Mouse (Mus musculus): ENCODE results near the gene Las1l. TPM values are rescaled to one million over a fixed set of nuclear protein-coding genes. Genes with fewer than 3 reads are reported as not detected.
"Not testable (repeated sequence)": the region's sequence is repeated elsewhere in the genome, so short reads cannot be mapped to it uniquely, and the experiment has no call there.

Gene Las1l
- 97.7 and 105 TPM in 2 replicates for polyA plus RNA-seq (2015; fragmentation: Nextera tagmentation; extraction: Ambion mirVana)

DNA sequence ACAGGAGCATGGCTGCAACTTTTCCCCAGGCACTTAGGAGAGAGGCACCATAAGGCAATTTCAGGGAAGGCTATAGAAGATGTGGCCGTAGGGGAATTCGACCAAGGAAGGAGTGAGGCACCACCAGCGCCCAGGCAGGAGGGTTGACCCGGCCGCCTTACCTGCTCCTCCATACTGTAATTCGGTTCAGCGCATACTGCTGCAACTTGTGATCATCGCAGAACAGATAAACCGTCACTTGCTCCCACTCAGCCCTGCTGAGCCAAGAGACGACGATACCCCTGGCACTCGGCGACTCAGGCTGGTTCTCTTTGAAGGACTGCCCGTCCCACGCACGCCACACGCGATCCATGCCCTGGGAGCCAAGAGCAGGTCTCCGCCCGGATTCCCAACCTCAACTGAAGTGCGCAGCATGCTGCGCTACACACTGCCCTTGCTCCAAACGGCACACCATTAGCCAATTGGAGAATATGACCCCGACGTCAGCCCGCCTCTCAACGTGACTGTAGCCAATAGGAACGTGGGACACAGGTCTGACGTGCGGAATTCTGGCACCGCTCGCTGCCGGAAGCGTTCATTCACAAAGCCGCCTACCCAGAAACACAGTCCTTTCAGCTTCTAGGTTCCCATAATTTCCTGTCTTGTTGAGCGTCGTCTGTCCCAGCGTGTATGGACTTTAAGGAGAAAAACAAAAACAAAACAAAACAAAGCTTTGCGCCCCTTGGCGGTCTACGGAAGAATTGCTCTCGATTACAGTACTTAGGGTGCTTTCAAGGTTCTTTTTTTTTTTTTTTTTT, at the start of gene Las1l:
Gene Las1l (minus strand): TSS at position 466 of the 797 bp plus-strand sequence.
- Histone ChIP-seq H3K4me1 (replicated peaks) (peaks cover 6% of the 10 kb centered on the region), H3K27me3 (no peaks in the 10 kb centered on the region), H3K9ac (peak within 1 kb of the TSS; percentile 73), H3K36me3 (peaks cover 3% of the 10 kb centered on the region; the same call in 1 of the 2 replicates), H3K9me3 (no peaks in the 10 kb centered on the region), H3K4me3 (peak within 1 kb of the TSS; percentile 56), H3K4me2 (peak within 1 kb of the TSS; percentile 64), H3K27ac (peak within 1 kb of the TSS; percentile 30; the same call in 1 of the 2 replicates)
- 17% methylated on average over 42 of the region's 42 CpGs for WGBS
- ATAC-seq (ENCODE audit: low FRiP score) = peak; percentile 100

DNA sequence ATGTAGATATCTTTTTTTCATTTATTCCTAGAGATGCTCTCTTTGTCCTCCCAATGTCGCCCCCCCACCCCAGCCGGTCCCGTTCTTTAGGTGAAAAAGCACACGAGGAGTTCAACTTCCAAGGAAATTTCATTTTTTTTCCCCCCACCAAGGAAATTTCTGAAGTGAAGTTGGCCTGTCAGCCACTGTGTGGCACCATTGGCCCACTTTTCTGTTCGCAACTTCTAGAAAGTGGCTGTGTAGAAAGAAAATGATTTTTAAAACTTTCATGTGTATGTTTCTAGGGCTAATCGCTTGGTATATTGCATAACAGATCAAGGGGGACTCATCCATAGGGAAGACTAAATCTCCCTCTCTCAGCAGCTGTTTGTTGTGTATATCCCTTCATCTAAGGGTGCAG, 49.6 kb upstream of the Las1l start:
- no peak for ATAC-seq (ENCODE audit: low FRiP score)
- H3K4me1 ChIP-seq (replicated peaks) = no peaks in the 10 kb centered on the region
- 80% methylated on average over 6 of the region's 6 CpGs for WGBS
- H3K4me2 ChIP-seq = no peak overlapping the region
- H3K27ac ChIP-seq = no peak overlapping the region
- H3K36me3 ChIP-seq = no peaks in the 10 kb centered on the region
- no peaks in the 10 kb centered on the region for H3K9me3 ChIP-seq
- H3K27me3 ChIP-seq = no peaks in the 10 kb centered on the region
- H3K9ac ChIP-seq = no peak overlapping the region
- no peak overlapping the region for H3K4me3 ChIP-seq

- H3K27ac ChIP-seq = no peak overlapping the region
- H3K4me2 ChIP-seq = no peak overlapping the region
- no peaks in the 10 kb centered on the region for H3K9me3 ChIP-seq
- H3K4me1 ChIP-seq (replicated peaks) = no peaks in the 10 kb centered on the region
- no peak overlapping the region for H3K9ac ChIP-seq
- no peaks in the 10 kb centered on the region for H3K27me3 ChIP-seq
- ATAC-seq (ENCODE audit: low FRiP score) = no peak
- no peak overlapping the region for H3K4me3 ChIP-seq
- H3K36me3 ChIP-seq = no peaks in the 10 kb centered on the region
- 73% methylated on average over 6 of the region's 6 CpGs for WGBS
Observed at GRCm38 (mm10) chrX:95999601-96000000, 42.8 kb upstream of the Las1l start.

- H3K4me2 ChIP-seq = no peak overlapping the region
- ATAC-seq (ENCODE audit: low FRiP score) = no peak
- WGBS = 58% methylated on average over 3 of the region's 3 CpGs
Observed at GRCm38 (mm10) chrX:95993206-95993605, 36.4 kb upstream of the Las1l start.

GRCm38 (mm10) chrX:95969936-95970335, 13.2 kb upstream of the Las1l start:
- H3K27ac ChIP-seq = no peak overlapping the region
- H3K9me3 ChIP-seq = no peaks in the 10 kb centered on the region
- WGBS = 62% methylated on average over 9 of the region's 9 CpGs
- no peaks in the 10 kb centered on the region for H3K4me1 ChIP-seq (replicated peaks)
- H3K9ac ChIP-seq = no peak overlapping the region
- ATAC-seq (ENCODE audit: low FRiP score) = no peak
- no peak overlapping the region for H3K4me3 ChIP-seq
- no peaks in the 10 kb centered on the region for H3K36me3 ChIP-seq
- H3K27me3 ChIP-seq = no peaks in the 10 kb centered on the region
- H3K4me2 ChIP-seq = no peak overlapping the region

More at GRCm38 (mm10) chrX:95993206-95993605, 36.4 kb upstream of the Las1l start:
- H3K4me3 ChIP-seq = no peak overlapping the region
- H3K9ac ChIP-seq = no peak overlapping the region
- H3K4me1 ChIP-seq (replicated peaks) = no peaks in the 10 kb centered on the region
- no peaks in the 10 kb centered on the region for H3K9me3 ChIP-seq
- no peaks in the 10 kb centered on the region for H3K27me3 ChIP-seq
- H3K36me3 ChIP-seq = no peaks in the 10 kb centered on the region
- H3K27ac ChIP-seq = no peak overlapping the region

DNA sequence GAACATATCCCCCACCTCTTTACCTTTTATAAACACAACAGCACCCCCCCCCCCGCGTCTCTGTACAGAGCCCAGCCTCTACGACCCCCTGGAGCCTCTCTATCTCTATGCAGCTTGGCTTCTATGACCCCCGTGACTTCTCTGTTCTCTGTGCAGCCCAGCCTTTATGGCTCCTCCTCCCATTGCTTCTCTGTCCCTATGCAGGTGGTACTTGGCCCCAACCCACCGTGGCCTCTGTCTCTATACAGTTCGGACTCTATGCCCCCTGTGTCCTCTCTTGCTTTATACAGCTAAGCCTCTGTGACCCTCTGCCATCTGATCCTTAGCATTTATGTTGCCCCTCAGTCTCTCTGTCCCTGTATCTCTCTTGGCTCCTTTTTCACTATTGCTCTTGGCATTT, 12.4 kb upstream of the Las1l start:
- no peak overlapping the region for H3K9ac ChIP-seq
- no peak; the same call in 1 of the 2 replicates for ATAC-seq (ENCODE audit: low FRiP score)
- no peaks in the 10 kb centered on the region for H3K9me3 ChIP-seq
- H3K27me3 ChIP-seq = no peaks in the 10 kb centered on the region
- no peaks in the 10 kb centered on the region for H3K36me3 ChIP-seq
- 23% methylated on average over 6 of the region's 6 CpGs for WGBS
- H3K4me3 ChIP-seq = no peak overlapping the region
- no peaks in the 10 kb centered on the region for H3K4me1 ChIP-seq (replicated peaks)
- peak overlapping the region; percentile 23; the same call in 1 of the 2 replicates for H3K27ac ChIP-seq
- H3K4me2 ChIP-seq = no peak overlapping the region

- ATAC-seq (ENCODE audit: low FRiP score) = peak; percentile 93
- Histone ChIP-seq H3K36me3 (no peaks in the 10 kb centered on the region), H3K27me3 (no peaks in the 10 kb centered on the region), H3K9me3 (no peaks in the 10 kb centered on the region), H3K4me1 (replicated peaks) (no peaks in the 10 kb centered on the region), H3K27ac (peak overlapping the region; percentile 90), H3K4me2 (peak overlapping the region; percentile 54), H3K4me3 (peak overlapping the region; percentile 41), H3K9ac (peak overlapping the region; percentile 69)
- WGBS = 23% methylated on average over 6 of the region's 6 CpGs
Observed at GRCm38 (mm10) chrX:95968594-95968965, 11.8 kb upstream of the Las1l start.

DNA sequence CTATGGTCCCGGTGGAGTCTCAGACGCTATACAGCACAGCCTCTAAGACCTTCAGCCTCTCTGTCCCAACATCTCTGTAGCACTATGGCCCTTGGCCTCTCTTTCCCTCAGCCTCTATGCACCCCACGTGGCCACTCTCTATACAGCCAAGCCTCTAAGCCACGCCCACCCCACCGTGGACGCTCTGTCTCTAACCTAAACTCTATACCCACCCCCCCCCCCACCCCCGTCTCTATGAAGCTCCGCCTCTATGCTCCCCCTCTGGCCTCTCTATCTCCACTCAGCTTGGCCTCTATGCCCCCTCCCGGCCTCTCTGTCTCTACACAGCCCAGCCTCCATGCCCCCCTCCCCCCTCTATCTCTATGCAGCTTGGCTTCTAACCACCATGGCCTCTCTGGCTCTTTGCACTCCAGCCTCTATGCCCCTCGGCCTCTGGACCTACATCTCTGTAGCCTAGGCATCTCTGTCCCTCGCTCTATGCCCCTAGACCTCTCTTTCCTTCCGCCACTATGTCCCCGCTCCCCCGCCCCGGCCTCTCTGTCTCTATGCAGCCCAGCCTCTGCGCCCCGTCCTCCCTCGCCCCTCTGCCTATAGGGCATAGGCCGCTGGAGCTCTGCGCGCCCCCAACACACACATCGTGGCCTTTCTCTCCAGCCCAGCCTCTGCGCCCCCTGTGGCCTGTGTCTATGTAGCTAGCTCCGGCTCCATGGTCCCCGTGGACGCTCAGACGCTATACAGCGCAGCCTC, 11.3 kb upstream of the Las1l start:
- peak; percentile 88 for ATAC-seq (ENCODE audit: low FRiP score)
- Histone ChIP-seq H3K27ac (peak overlapping the region; percentile 90), H3K36me3 (no peaks in the 10 kb centered on the region), H3K4me3 (peak overlapping the region; percentile 41), H3K4me2 (peak overlapping the region; percentile 54), H3K4me1 (replicated peaks) (no peaks in the 10 kb centered on the region), H3K9ac (peak overlapping the region; percentile 69), H3K9me3 (no peaks in the 10 kb centered on the region), H3K27me3 (no peaks in the 10 kb centered on the region)
- WGBS = 22% methylated on average over 28 of the region's 28 CpGs

- H3K4me2 ChIP-seq = no peak overlapping the region
- WGBS = 86% methylated on average over 6 of the region's 6 CpGs
- H3K9ac ChIP-seq = no peak overlapping the region
- ATAC-seq (ENCODE audit: low FRiP score) = no peak
- no peaks in the 10 kb centered on the region for H3K27me3 ChIP-seq
- no peak overlapping the region for H3K4me3 ChIP-seq
- no peaks in the 10 kb centered on the region for H3K9me3 ChIP-seq
- H3K36me3 ChIP-seq = no peaks in the 10 kb centered on the region
- no peaks in the 10 kb centered on the region for H3K4me1 ChIP-seq (replicated peaks)
- no peak overlapping the region for H3K27ac ChIP-seq
Observed at GRCm38 (mm10) chrX:95965036-95965435, 8.3 kb upstream of the Las1l start.

GRCm38 (mm10) chrX:95963366-95963765, 6.6 kb upstream of the Las1l start:
- 85% methylated on average over 2 of the region's 2 CpGs for WGBS
- Histone ChIP-seq H3K36me3 (no peaks in the 10 kb centered on the region), H3K9me3 (no peaks in the 10 kb centered on the region), H3K27me3 (no peaks in the 10 kb centered on the region), H3K4me3 (no peak overlapping the region), H3K9ac (no peak overlapping the region), H3K27ac (no peak overlapping the region), H3K4me1 (replicated peaks) (no peaks in the 10 kb centered on the region), H3K4me2 (no peak overlapping the region)
- ATAC-seq (ENCODE audit: low FRiP score) = no peak

DNA sequence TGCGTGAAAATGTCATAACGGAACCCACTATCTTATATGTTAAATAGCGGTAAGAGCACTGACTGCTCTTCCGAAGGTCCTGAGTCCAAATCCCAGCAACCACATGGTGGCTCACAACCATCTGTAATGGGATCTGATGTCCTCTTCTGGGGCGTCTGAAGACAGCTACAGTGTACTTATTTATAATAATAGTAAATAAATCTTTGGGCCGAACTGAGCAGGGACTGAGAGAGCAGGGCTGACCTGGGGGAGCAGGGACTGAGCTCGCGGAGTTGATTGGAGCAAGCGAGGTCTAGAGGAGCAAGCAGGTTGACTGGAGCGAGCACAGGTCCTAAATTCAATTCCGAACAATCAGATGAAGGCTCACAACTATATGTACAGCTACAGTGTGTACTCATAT, 699 bp upstream of the Las1l start:
- peak overlapping the region; percentile 30 for H3K4me3 ChIP-seq
- H3K9me3 ChIP-seq; H3K36me3 ChIP-seq; H3K27me3 ChIP-seq; H3K27ac ChIP-seq; H3K4me1 ChIP-seq (replicated peaks): not testable (repeated sequence)
- peak; percentile 38 for ATAC-seq (ENCODE audit: low FRiP score)
- 0 out of 2 replicates have a peak overlapping the region, but pooled peaks have one; percentile 1 for H3K9ac ChIP-seq
- H3K4me2 ChIP-seq = peak overlapping the region; percentile 42
- 33% methylated on average over 11 of the region's 11 CpGs for WGBS

DNA sequence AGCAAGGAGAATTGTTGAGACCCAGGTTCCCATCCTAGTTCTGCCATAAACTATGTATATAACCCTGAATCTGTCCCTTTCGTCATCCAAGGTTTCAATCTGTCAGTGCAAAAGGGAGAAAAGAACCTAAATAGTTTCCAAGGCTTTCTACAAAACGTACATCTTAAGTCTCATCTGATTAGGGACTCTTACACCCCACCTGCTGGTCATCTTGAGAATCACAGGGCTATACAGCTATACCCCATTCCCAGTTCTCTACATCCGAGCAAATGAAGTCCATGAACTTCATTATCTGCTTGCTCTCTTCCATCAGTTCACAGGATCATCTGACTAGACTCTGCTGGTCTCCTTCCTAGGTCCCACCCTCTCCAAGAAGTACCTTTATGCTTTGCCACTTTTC, 6.0 kb downstream of the Las1l start:
- Histone ChIP-seq H3K9me3 (no peaks in the 10 kb centered on the region), H3K27ac (no peak overlapping the region), H3K27me3 (no peaks in the 10 kb centered on the region), H3K4me1 (replicated peaks) (peaks cover 3% of the 10 kb centered on the region), H3K36me3 (peaks cover 35% of the 10 kb centered on the region), H3K4me2 (no peak overlapping the region), H3K9ac (no peak overlapping the region), H3K4me3 (no peak overlapping the region)
- ATAC-seq (ENCODE audit: low FRiP score) = no peak
- 48% methylated on average over 3 of the region's 3 CpGs for WGBS
